Mouse (Mus musculus) kidney, postnatal 4 days (tissue): ENCODE results near the gene Ppp1r11.

ENCODE experiments used
- DNase-seq, 2 experiments: peaks; one replicate each; pipeline ENCODE4 v3.0.0; 2021; ENCODE audit warnings: mixed read lengths in 2 of 2

Ppp1r11 gene

GRCm38 (mm10) chr17:36912031-36912430 lies 39.5 kb downstream of the Ppp1r11 start:
- DNase-seq, result no peak

- DNase-seq, result no peak
Observed at GRCm38 (mm10) chr17:36909802-36910201, 41.7 kb downstream of the Ppp1r11 start.

GRCm38 (mm10) chr17:36908235-36908634 lies 43.3 kb downstream of the Ppp1r11 start:
- DNase-seq, result peak; percentile 11 to 37

GRCm38 (mm10) chr17:36903651-36904050 lies 47.9 kb downstream of the Ppp1r11 start:
- DNase-seq, result no peak

- DNase-seq, result no peak
Observed at GRCm38 (mm10) chr17:36900691-36901090, 50.9 kb downstream of the Ppp1r11 start.

GRCm38 (mm10) chr17:36900001-36900400 lies 51.5 kb downstream of the Ppp1r11 start:
- no peak for DNase-seq

GRCm38 (mm10) chr17:36899376-36899775 lies 52.2 kb downstream of the Ppp1r11 start:
- no peak for DNase-seq
